Mouse (Mus musculus) spleen, postnatal 36 days (tissue): ENCODE measurements at regions not wholly inside any gene's neighbourhood (a gene's known extent, or its start where the extent isn't known, plus 50 kb on each side); places are given as distances from the start of the nearest gene placed in this dataset.
A peak's percentile ranks its signal among the peaks of the same experiment; 100 is the strongest.

Experiments used
- DNase-seq, 2 experiments: peaks; one replicate each; pipeline ENCODE4 v3.0.0; 2022; ENCODE audit warnings: low spot score in 2 of 2, mixed read lengths in 1 of 2

GRCm38 (mm10) chr10:96565343-96565742 is 51.5 kb upstream of the Btg1 start:
- peak; percentile 31 to 44 for DNase-seq
